Mouse (Mus musculus) stomach, embryonic 16.5 days (tissue): ENCODE results near the gene Chrna3. TPM values are rescaled to one million over a fixed set of nuclear protein-coding genes. Genes with fewer than 3 reads are reported as not detected.

Source experiments
- ATAC-seq: fragments of 200-750 bp; cut with Nextera tagmentation; 2 replicates; pipeline ENCODE4 v1.8.0; 2017; ENCODE audit warnings: moderate number of reproducible peaks, moderate TSS enrichment; ENCODE audit not compliant: insufficient read depth, low FRiP score
- H3K27ac ChIP-seq: fragments of 300-500 bp; sonication (generic); 2 replicates; pipeline ENCODE4 v1.5.1; 2014; ENCODE audit warnings: low read length
- H3K27me3 ChIP-seq: fragments of 300-500 bp; sonication (generic); 2 replicates; pipeline ENCODE4 v1.6.1; 2014; ENCODE audit warnings: low read length, control low read depth, mixed read lengths; ENCODE audit not compliant: control insufficient read depth, insufficient read depth
- H3K36me3 ChIP-seq: fragments of 300-500 bp; sonication (generic); 2 replicates; pipeline ENCODE4 v1.6.1; 2014; ENCODE audit warnings: low read length; ENCODE audit not compliant: control insufficient read depth, insufficient read depth
- H3K4me1 ChIP-seq: fragments of 300-500 bp; sonication (generic); 2 replicates; pipeline ENCODE4 v1.6.1; 2014; ENCODE audit warnings: low read length, control low read depth, mixed read lengths; ENCODE audit not compliant: control insufficient read depth, insufficient read depth
- H3K4me2 ChIP-seq: fragments of 300-500 bp; sonication (generic); 2 replicates; pipeline ENCODE4 v1.6.1; 2014; ENCODE audit warnings: low read depth, low read length, mixed read lengths
- H3K4me3 ChIP-seq: fragments of 300-500 bp; sonication (generic); replicated peaks from 2 replicates; pipeline ENCODE4 v1.5.1; 2014; ENCODE audit warnings: mild to moderate bottlenecking, low read length
- H3K9ac ChIP-seq: fragments of 300-500 bp; sonication (generic); 2 replicates; pipeline ENCODE4 v1.6.1; 2014; ENCODE audit warnings: low read length
- H3K9me3 ChIP-seq: fragments of 300-500 bp; sonication (generic); replicated peaks from 2 replicates; pipeline ENCODE4 v1.6.1; 2016; ENCODE audit warnings: low read length, control low read depth; ENCODE audit not compliant: control insufficient read depth
- WGBS: fragments of 180-500 bp; shearing (Covaris S2); extraction: QIAGEN DNeasy Blood & Tissue Kit; methylation state at CpG from one replicate; pipeline ENCODE4 v1.1.7; 2014; 5-methylcytosine and 5-hydroxymethylcytosine counted together
- polyA plus RNA-seq: library from polyadenylated mRNA; unstranded; fragments of >200 nt; fragmentation: Nextera tagmentation; extraction: Ambion mirVana; gene quantifications from 2 replicates; pipeline ENCODE4 v1.2.1, GENCODE M21; 2015

Gene Chrna3
- polyA plus RNA-seq, 1 experiment from 2014 or later, result 7.3 TPM

DNA sequence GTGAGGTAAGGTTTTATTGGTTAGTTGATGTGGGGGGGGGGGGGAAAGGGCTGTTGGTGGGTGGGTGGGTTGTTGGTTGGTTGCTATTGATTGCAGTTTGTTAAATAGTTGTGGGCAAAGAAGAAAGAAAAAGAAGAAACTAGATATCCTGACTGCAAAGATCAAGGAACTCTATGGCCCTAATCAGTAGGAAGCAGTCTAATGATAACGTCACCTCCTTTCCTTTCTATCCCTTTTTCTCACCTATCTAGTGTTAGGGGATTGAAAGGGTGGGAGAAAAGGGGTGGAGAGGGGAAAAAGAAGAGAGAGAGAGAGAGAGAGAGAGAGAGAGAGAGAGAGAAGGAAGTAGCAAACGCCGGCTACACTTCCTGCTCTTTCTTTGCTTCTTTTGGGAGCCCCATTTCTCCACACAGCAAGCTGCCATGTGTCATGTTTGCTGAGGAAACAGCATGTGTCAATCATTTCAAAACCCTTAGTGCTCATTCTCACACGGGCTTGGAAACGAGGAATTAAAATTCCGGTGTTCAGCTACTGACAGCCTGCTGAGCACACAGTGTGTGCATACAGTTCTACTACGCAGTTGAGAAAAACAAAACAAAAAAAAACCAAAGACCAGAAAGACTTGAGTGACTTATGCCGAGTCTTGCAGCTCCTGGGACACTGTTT, 56.3 kb downstream of the Chrna3 start:
- WGBS, result 51% methylated on average over 8 of the region's 8 CpGs
- H3K9ac ChIP-seq, result no peak overlapping the region
- H3K36me3 ChIP-seq, result no peaks in the 10 kb centered on the region
- no peak for ATAC-seq
- H3K27me3 ChIP-seq, result no peaks in the 10 kb centered on the region
- H3K4me2 ChIP-seq, result no peak overlapping the region
- H3K4me3 ChIP-seq, result no peak overlapping the region
- no peaks in the 10 kb centered on the region for H3K9me3 ChIP-seq
- no peaks in the 10 kb centered on the region for H3K4me1 ChIP-seq
- no peak overlapping the region for H3K27ac ChIP-seq

GRCm38 (mm10) chr9:54963669-54964068, 62.7 kb downstream of the Chrna3 start:
- no peaks in the 10 kb centered on the region for H3K9me3 ChIP-seq
- H3K36me3 ChIP-seq, result peaks cover 2% of the 10 kb centered on the region; the same call in 1 of the 2 replicates
- H3K4me2 ChIP-seq, result no peak overlapping the region
- H3K27me3 ChIP-seq, result no peaks in the 10 kb centered on the region
- no peaks in the 10 kb centered on the region for H3K4me1 ChIP-seq
- no peak overlapping the region for H3K27ac ChIP-seq
- no peak overlapping the region for H3K9ac ChIP-seq
- no peak for ATAC-seq
- no peak overlapping the region for H3K4me3 ChIP-seq

DNA sequence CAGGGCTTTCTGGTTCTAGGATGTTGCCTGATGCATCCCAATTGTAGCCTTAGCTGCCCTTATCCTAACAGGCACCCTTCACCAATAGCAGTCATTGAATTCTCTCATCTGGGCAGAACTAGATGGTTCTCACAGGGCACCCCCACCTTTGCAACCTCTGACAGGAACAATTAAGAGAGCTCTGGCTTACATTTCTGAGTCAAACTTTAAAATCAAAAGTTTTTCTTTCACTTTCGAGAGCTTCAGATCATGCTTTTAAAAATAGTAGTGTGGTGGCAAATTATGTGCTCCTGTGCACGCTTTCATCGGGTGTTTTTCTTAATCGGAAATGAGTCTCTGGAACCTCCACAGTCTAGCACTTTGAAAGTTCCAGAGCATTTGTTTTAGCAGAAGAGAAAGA, 65.3 kb downstream of the Chrna3 start:
- no peaks in the 10 kb centered on the region for H3K27me3 ChIP-seq
- no peak overlapping the region for H3K27ac ChIP-seq
- H3K4me3 ChIP-seq, result no peak overlapping the region
- no peaks in the 10 kb centered on the region for H3K9me3 ChIP-seq
- H3K4me1 ChIP-seq, result no peaks in the 10 kb centered on the region
- no peak overlapping the region for H3K4me2 ChIP-seq
- H3K9ac ChIP-seq, result no peak overlapping the region
- 91% methylated on average over 4 of the region's 4 CpGs for WGBS
- peaks cover 17% of the 10 kb centered on the region for H3K36me3 ChIP-seq
- no peak for ATAC-seq

Other genes starting within 250 kb of the Chrna3 start
- gene Ireb2, start 162.8 kb downstream of the Chrna3 start, polyA plus RNA-seq, result 28.5 and 31.5 TPM in 2 replicates
- gene Hykk, start 109.3 kb downstream of the Chrna3 start, polyA plus RNA-seq, result 3.1 and 3.7 TPM in 2 replicates
- gene Psma4, start 75.8 kb downstream of the Chrna3 start, polyA plus RNA-seq, result 257 and 260 TPM in 2 replicates
- gene AY074887, start 75.6 kb downstream of the Chrna3 start, polyA plus RNA-seq, result 0.31 and 0.79 TPM in 2 replicates
- 0.44 TPM in 2 replicates for gene Chrna5, start 45.7 kb downstream of the Chrna3 start, polyA plus RNA-seq
- 3.6 and 3.7 TPM in 2 replicates for gene Chrnb4, start 22.2 kb upstream of the Chrna3 start, polyA plus RNA-seq
- 14.3 and 15.8 TPM in 2 replicates for gene Ube2q2, start 122.3 kb upstream of the Chrna3 start, polyA plus RNA-seq
- gene Fbxo22, start 182.4 kb upstream of the Chrna3 start, polyA plus RNA-seq, result 50.0 and 50.8 TPM in 2 replicates